Mouse (Mus musculus): ENCODE measurements around the gene Col26a1. TPM values are rescaled to one million over a fixed set of nuclear protein-coding genes. Genes with fewer than 3 reads are reported as not detected.

Col26a1 gene
- polyA plus RNA-seq, 1 experiment from 2014 or later = 13.3 TPM

GRCm38 (mm10) chr5:136888539-136889355 lies 5.7 kb upstream of the Col26a1 start:
- Histone ChIP-seq H3K27ac (ENCODE audit: low read depth, low read length) (no peak overlapping the region), H3K4me2 (peak overlapping the region; percentile 47), H3K9me3 (replicated peaks; ENCODE audit: control insufficient read depth, low read length) (no peaks in the 10 kb centered on the region), H3K4me3 (ENCODE audit: low read depth, low read length) (no peak overlapping the region), H3K4me1 (ENCODE audit: control insufficient read depth, insufficient read depth, low read length) (0 out of 2 replicates have a peak, but pooled peaks cover 5% of the 10 kb centered on the region), H3K9ac (ENCODE audit: low read depth, low read length) (no peak overlapping the region), H3K27me3 (ENCODE audit: control insufficient read depth, insufficient read depth, low read length) (peaks cover 10% of the 10 kb centered on the region), H3K36me3 (ENCODE audit: control insufficient read depth, insufficient read depth, low read length) (no peaks in the 10 kb centered on the region)
- WGBS (ENCODE audit: insufficient replicate concordance) = 45% methylated on average over 19 of the region's 19 CpGs
- ATAC-seq (replicated peaks; ENCODE audit: insufficient number of reproducible peaks, low FRiP score, low TSS enrichment) = no peak

DNA sequence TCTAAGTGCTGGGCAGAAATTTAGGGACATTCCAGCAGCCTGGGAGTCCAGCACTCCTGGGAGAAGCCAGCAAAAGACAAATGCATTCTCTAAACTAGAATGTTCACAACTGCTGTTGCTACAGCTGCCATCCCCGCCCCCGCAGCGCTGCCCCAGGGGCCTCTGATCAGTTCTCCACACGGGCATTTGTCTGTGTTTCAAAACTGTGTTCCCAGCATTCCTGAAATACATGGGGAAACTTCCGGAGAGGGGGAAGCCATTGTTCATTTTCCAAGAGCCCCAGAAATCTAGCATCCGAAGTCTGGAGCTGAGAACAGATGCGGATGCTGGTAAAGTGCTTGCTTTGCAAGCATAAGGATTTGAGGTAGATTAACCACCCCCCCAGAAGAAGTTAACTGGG lies 3.9 kb upstream of the Col26a1 start:
- H3K4me2 ChIP-seq = no peak overlapping the region
- ATAC-seq (replicated peaks; ENCODE audit: insufficient number of reproducible peaks, low FRiP score, low TSS enrichment) = no peak
- H3K9me3 ChIP-seq (replicated peaks; ENCODE audit: control insufficient read depth, low read length) = no peaks in the 10 kb centered on the region
- peaks cover 26% of the 10 kb centered on the region for H3K27me3 ChIP-seq (ENCODE audit: control insufficient read depth, insufficient read depth, low read length)
- H3K4me1 ChIP-seq (ENCODE audit: control insufficient read depth, insufficient read depth, low read length) = 0 out of 2 replicates have a peak, but pooled peaks cover 8% of the 10 kb centered on the region
- H3K4me3 ChIP-seq (ENCODE audit: low read depth, low read length) = no peak overlapping the region
- H3K9ac ChIP-seq (ENCODE audit: low read depth, low read length) = no peak overlapping the region
- 35% methylated on average over 7 of the region's 7 CpGs for WGBS (ENCODE audit: insufficient replicate concordance)
- no peaks in the 10 kb centered on the region for H3K36me3 ChIP-seq (ENCODE audit: control insufficient read depth, insufficient read depth, low read length)
- no peak overlapping the region for H3K27ac ChIP-seq (ENCODE audit: low read depth, low read length)

DNA sequence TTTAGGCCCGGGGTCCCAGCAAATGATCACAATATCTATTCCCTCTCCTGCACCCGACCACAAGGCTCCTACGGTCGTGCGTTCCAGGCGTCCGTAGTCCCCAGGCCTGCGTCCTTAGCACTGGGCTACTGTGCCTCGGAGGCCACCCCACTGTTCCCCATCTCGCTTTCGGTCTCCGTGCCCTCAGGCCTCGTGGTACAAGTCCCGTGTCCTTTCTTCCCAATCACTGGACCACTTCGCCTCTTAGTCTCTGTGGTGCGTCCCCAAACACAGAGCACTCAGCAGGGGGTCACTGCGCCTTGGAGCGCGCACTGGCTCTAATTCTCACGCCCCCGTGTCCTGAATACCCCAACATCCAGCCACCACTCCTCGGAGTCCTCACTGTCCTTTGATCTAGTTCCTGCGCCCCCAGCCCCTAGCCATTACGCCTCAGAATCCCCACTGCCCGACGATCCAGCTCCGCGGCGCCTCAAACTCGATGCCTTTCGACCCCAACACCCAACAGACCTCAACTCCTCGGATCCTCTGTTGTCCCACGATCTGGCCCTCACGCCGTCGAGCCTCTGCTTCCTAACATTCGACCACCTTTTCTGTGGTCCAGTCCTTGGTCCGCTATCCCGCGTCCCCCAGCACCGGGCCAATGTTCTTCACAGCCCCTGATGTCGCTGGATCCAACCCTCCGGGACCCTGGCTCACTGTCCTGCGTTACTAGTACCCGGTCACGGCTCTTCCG lies 788 bp downstream of the Col26a1 start:
- 2% methylated on average over 47 of the region's 47 CpGs for WGBS (ENCODE audit: insufficient replicate concordance)
- no peak for ATAC-seq (replicated peaks; ENCODE audit: insufficient number of reproducible peaks, low FRiP score, low TSS enrichment)
- Histone ChIP-seq H3K9me3 (replicated peaks; ENCODE audit: control insufficient read depth, low read length) (no peaks in the 10 kb centered on the region), H3K27ac (ENCODE audit: low read depth, low read length) (peak overlapping the region; percentile 15; the same call in 1 of the 2 replicates), H3K9ac (ENCODE audit: low read depth, low read length) (peak overlapping the region; percentile 72), H3K27me3 (ENCODE audit: control insufficient read depth, insufficient read depth, low read length) (peaks cover 32% of the 10 kb centered on the region), H3K4me2 (peak overlapping the region; percentile 86), H3K4me3 (ENCODE audit: low read depth, low read length) (peak overlapping the region; percentile 59), H3K36me3 (ENCODE audit: control insufficient read depth, insufficient read depth, low read length) (no peaks in the 10 kb centered on the region), H3K4me1 (ENCODE audit: control insufficient read depth, insufficient read depth, low read length) (0 out of 2 replicates have a peak, but pooled peaks cover 11% of the 10 kb centered on the region)

- Histone ChIP-seq H3K27me3 (ENCODE audit: control insufficient read depth, insufficient read depth, low read length) (peaks cover 32% of the 10 kb centered on the region), H3K4me3 (ENCODE audit: low read depth, low read length) (peak overlapping the region; percentile 59), H3K36me3 (ENCODE audit: control insufficient read depth, insufficient read depth, low read length) (no peaks in the 10 kb centered on the region), H3K4me1 (ENCODE audit: control insufficient read depth, insufficient read depth, low read length) (0 out of 2 replicates have a peak, but pooled peaks cover 6% of the 10 kb centered on the region), H3K27ac (ENCODE audit: low read depth, low read length) (no peak overlapping the region), H3K9me3 (replicated peaks; ENCODE audit: control insufficient read depth, low read length) (no peaks in the 10 kb centered on the region), H3K9ac (ENCODE audit: low read depth, low read length) (peak overlapping the region; percentile 63), H3K4me2 (peak overlapping the region; percentile 86)
- WGBS (ENCODE audit: insufficient replicate concordance) = 2% methylated on average over 35 of the region's 39 CpGs
- 0 out of 2 replicates have a peak, but pooled peaks have one; percentile 57 for ATAC-seq (replicated peaks; ENCODE audit: insufficient number of reproducible peaks, low FRiP score, low TSS enrichment)
Measured at GRCm38 (mm10) chr5:136881380-136882009, 1.5 kb downstream of the Col26a1 start.

DNA sequence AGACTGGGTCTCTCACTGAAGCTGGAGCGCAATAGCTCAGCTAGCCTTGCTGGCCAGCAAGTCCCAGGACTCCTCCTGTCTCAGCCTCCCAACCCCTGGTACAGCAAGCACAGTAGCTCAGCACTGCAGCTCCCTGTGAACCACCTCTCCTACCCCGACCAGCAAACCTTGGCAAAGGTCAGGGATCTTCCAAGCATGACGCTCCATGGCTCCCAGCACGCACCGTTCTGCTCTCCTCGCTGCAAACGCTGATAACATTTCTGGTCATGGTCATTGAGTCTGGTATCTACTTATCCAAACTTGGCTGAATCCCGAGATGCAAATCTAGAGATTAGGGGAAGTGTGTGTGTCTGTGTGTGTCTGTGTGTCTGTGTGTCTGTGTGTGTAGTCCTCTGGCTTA lies 2.9 kb downstream of the Col26a1 start:
- ATAC-seq (replicated peaks; ENCODE audit: insufficient number of reproducible peaks, low FRiP score, low TSS enrichment) = no peak
- Histone ChIP-seq H3K27ac (ENCODE audit: low read depth, low read length) (no peak overlapping the region), H3K9me3 (replicated peaks; ENCODE audit: control insufficient read depth, low read length) (no peaks in the 10 kb centered on the region), H3K36me3 (ENCODE audit: control insufficient read depth, insufficient read depth, low read length) (no peaks in the 10 kb centered on the region), H3K4me2 (no peak overlapping the region), H3K4me1 (ENCODE audit: control insufficient read depth, insufficient read depth, low read length) (0 out of 2 replicates have a peak, but pooled peaks cover 6% of the 10 kb centered on the region), H3K27me3 (ENCODE audit: control insufficient read depth, insufficient read depth, low read length) (peaks cover 32% of the 10 kb centered on the region), H3K4me3 (ENCODE audit: low read depth, low read length) (no peak overlapping the region), H3K9ac (ENCODE audit: low read depth, low read length) (no peak overlapping the region)
- 77% methylated on average over 8 of the region's 8 CpGs for WGBS (ENCODE audit: insufficient replicate concordance)

DNA sequence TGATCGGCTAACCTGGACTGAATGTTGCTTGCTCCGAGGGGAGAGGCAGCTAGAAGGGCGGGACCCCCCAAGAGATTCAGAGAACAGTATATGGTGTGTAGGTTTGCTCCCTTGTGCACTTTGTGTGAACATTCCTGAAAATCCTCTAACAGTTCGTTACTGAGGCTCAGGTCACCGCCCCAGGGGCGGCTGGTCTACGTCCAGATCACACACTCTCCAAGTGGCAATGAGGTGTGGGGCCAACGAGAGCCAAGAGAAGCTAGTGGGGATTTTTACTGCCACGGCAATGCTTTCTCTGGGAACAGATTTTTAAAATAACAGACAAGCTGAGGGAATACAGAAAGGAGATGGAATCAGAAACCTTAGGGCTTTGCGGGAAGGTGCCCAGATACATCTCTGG lies 8.7 kb downstream of the Col26a1 start:
- no peaks in the 10 kb centered on the region for H3K9me3 ChIP-seq (replicated peaks; ENCODE audit: control insufficient read depth, low read length)
- 50% methylated on average over 10 of the region's 10 CpGs for WGBS (ENCODE audit: insufficient replicate concordance)
- no peak overlapping the region for H3K4me2 ChIP-seq
- H3K4me3 ChIP-seq (ENCODE audit: low read depth, low read length) = no peak overlapping the region
- no peak overlapping the region for H3K27ac ChIP-seq (ENCODE audit: low read depth, low read length)
- no peaks in the 10 kb centered on the region for H3K27me3 ChIP-seq (ENCODE audit: control insufficient read depth, insufficient read depth, low read length)
- no peak for ATAC-seq (replicated peaks; ENCODE audit: insufficient number of reproducible peaks, low FRiP score, low TSS enrichment)
- H3K4me1 ChIP-seq (ENCODE audit: control insufficient read depth, insufficient read depth, low read length) = 0 out of 2 replicates have a peak, but pooled peaks cover 4% of the 10 kb centered on the region
- no peak overlapping the region for H3K9ac ChIP-seq (ENCODE audit: low read depth, low read length)
- H3K36me3 ChIP-seq (ENCODE audit: control insufficient read depth, insufficient read depth, low read length) = no peaks in the 10 kb centered on the region

DNA sequence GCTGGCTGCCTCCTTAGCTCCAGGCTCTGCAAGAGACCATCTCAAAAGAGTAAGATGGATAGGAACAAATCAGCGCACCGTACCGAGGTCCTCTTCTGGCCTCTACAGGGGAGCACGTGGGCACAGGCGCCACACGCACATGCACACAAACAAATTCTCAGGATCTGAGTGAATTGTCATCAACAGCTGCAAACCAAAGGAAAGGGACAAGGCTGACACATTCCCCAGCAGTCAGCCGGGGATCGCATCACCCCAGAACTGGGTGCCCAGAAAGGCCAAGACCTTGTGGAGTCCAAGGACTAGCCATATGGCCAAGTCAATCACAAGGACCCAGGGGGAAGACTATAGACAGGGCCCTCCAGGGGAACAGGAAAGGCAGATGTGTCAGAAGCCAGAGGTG lies 10.6 kb downstream of the Col26a1 start:
- no peak for ATAC-seq (replicated peaks; ENCODE audit: insufficient number of reproducible peaks, low FRiP score, low TSS enrichment)
- 0 out of 2 replicates have a peak, but pooled peaks cover 4% of the 10 kb centered on the region for H3K4me1 ChIP-seq (ENCODE audit: control insufficient read depth, insufficient read depth, low read length)
- H3K9me3 ChIP-seq (replicated peaks; ENCODE audit: control insufficient read depth, low read length) = no peaks in the 10 kb centered on the region
- H3K27ac ChIP-seq (ENCODE audit: low read depth, low read length) = no peak overlapping the region
- H3K4me2 ChIP-seq = no peak overlapping the region
- no peak overlapping the region for H3K9ac ChIP-seq (ENCODE audit: low read depth, low read length)
- 66% methylated on average over 8 of the region's 8 CpGs for WGBS (ENCODE audit: insufficient replicate concordance)
- H3K36me3 ChIP-seq (ENCODE audit: control insufficient read depth, insufficient read depth, low read length) = no peaks in the 10 kb centered on the region
- no peak overlapping the region for H3K4me3 ChIP-seq (ENCODE audit: low read depth, low read length)
- H3K27me3 ChIP-seq (ENCODE audit: control insufficient read depth, insufficient read depth, low read length) = no peaks in the 10 kb centered on the region

GRCm38 (mm10) chr5:136869451-136870114 lies 13.4 kb downstream of the Col26a1 start:
- H3K9me3 ChIP-seq (replicated peaks; ENCODE audit: control insufficient read depth, low read length) = no peaks in the 10 kb centered on the region
- no peak overlapping the region for H3K27ac ChIP-seq (ENCODE audit: low read depth, low read length)
- 0 out of 2 replicates have a peak, but pooled peaks have one; percentile 42 for ATAC-seq (replicated peaks; ENCODE audit: insufficient number of reproducible peaks, low FRiP score, low TSS enrichment)
- H3K4me2 ChIP-seq = no peak overlapping the region
- H3K4me3 ChIP-seq (ENCODE audit: low read depth, low read length) = no peak overlapping the region
- H3K27me3 ChIP-seq (ENCODE audit: control insufficient read depth, insufficient read depth, low read length) = no peaks in the 10 kb centered on the region
- WGBS (ENCODE audit: insufficient replicate concordance) = 48% methylated on average over 10 of the region's 10 CpGs
- 0 out of 2 replicates have a peak, but pooled peaks cover 4% of the 10 kb centered on the region for H3K4me1 ChIP-seq (ENCODE audit: control insufficient read depth, insufficient read depth, low read length)
- no peak overlapping the region for H3K9ac ChIP-seq (ENCODE audit: low read depth, low read length)
- H3K36me3 ChIP-seq (ENCODE audit: control insufficient read depth, insufficient read depth, low read length) = no peaks in the 10 kb centered on the region

Measured in heart, embryonic 11.5 days (tissue).